Mouse (Mus musculus) leukemia stem cell, adult 10-12 weeks (primary cell): ENCODE measurements around the gene Slc20a1. TPM values are rescaled to one million over a fixed set of nuclear protein-coding genes. Genes with fewer than 3 reads are reported as not detected.

Source experiments
- polyA plus RNA-seq: library from polyadenylated mRNA; stranded (reverse); fragments of >175 nt; gene quantifications from 2 replicates; pipeline ENCODE4 v1.2.3, GENCODE M21; 2012; ENCODE audit warnings: low replicate concordance

The Slc20a1 gene
- 49.9 and 52.8 TPM in 2 replicates for polyA plus RNA-seq

GRCm38 (mm10) chr2:129198436-129199327 lies at the start of gene Slc20a1:
TSS of gene Slc20a1 (plus strand) at chr2:129198764.

Other genes with a start within 250 kb of the Slc20a1 start
- gene Zc3h6, start 231.4 kb upstream of the Slc20a1 start, polyA plus RNA-seq = 6.3 and 8.7 TPM in 2 replicates
- 4.6 and 5.4 TPM in 2 replicates for gene Gm10762, start 231.0 kb upstream of the Slc20a1 start, polyA plus RNA-seq
- gene Vinac1, start 150.6 kb upstream of the Slc20a1 start, polyA plus RNA-seq = not detected in 2 replicates
- 0.56 and 0.69 TPM in 2 replicates for gene Ttl, start 132.8 kb upstream of the Slc20a1 start, polyA plus RNA-seq
- gene Polr1b, start 97.8 kb upstream of the Slc20a1 start, polyA plus RNA-seq = 14.1 and 21.1 TPM in 2 replicates
- gene Chchd5, start 69.1 kb upstream of the Slc20a1 start, polyA plus RNA-seq = 0.74 and 12.8 TPM in 2 replicates
- 22.8 and 36.5 TPM in 2 replicates for gene Ckap2l, start 98.4 kb downstream of the Slc20a1 start, polyA plus RNA-seq
- gene Il1a, start 111.2 kb downstream of the Slc20a1 start, polyA plus RNA-seq = 0.09 TPM in 1 of 2 replicates, not detected in the other
- gene Il1b, start 172.4 kb downstream of the Slc20a1 start, polyA plus RNA-seq = 0.13 and 0.38 TPM in 2 replicates